Mouse (Mus musculus) retina, postnatal 1 day (tissue): ENCODE results near the gene Rpsa.
"Not testable (repeated sequence)": the region's sequence is repeated elsewhere in the genome, so short reads cannot be mapped to it uniquely, and the experiment has no call there.

ENCODE experiments used
- DNase-seq: peaks from one replicate; pipeline ENCODE4 v3.0.0-alpha.2; 2012

Gene Rpsa

GRCm38 (mm10) chr9:120127538-120128251 lies at the start of gene Rpsa:
Rpsa (plus strand) TSS chr9:120127689.
- peak; percentile 99 for DNase-seq

GRCm38 (mm10) chr9:120078241-120078640 lies 49.2 kb upstream of the Rpsa start:
- DNase-seq: no peak

GRCm38 (mm10) chr9:120079901-120080300 lies 47.6 kb upstream of the Rpsa start:
- no peak for DNase-seq

GRCm38 (mm10) chr9:120080546-120081108 lies 46.9 kb upstream of the Rpsa start:
- no peak for DNase-seq

GRCm38 (mm10) chr9:120081247-120081646 lies 46.2 kb upstream of the Rpsa start:
- DNase-seq: no peak

GRCm38 (mm10) chr9:120081967-120082366 lies 45.5 kb upstream of the Rpsa start:
- no peak for DNase-seq

- DNase-seq: no peak
Observed at GRCm38 (mm10) chr9:120082691-120083090, 44.8 kb upstream of the Rpsa start.

GRCm38 (mm10) chr9:120083158-120083894 lies 44.2 kb upstream of the Rpsa start:
- no peak for DNase-seq

- no peak for DNase-seq
Observed at GRCm38 (mm10) chr9:120084406-120084805, 43.1 kb upstream of the Rpsa start.

- DNase-seq: no peak
Observed at GRCm38 (mm10) chr9:120089125-120089524, 38.4 kb upstream of the Rpsa start.

GRCm38 (mm10) chr9:120091086-120091485 lies 36.4 kb upstream of the Rpsa start:
- DNase-seq: no peak

GRCm38 (mm10) chr9:120091696-120092238 lies 35.7 kb upstream of the Rpsa start, which contains the start of gene Ccr8:
Ccr8 (plus strand) TSS chr9:120092114.
- DNase-seq: no peak

- DNase-seq: no peak
Observed at GRCm38 (mm10) chr9:120093701-120094100, 33.8 kb upstream of the Rpsa start.

GRCm38 (mm10) chr9:120095886-120096285 lies 31.6 kb upstream of the Rpsa start:
- DNase-seq: no peak

- DNase-seq: peak; percentile 77
Observed at GRCm38 (mm10) chr9:120098682-120099081, 28.8 kb upstream of the Rpsa start.

GRCm38 (mm10) chr9:120099304-120099703 lies 28.2 kb upstream of the Rpsa start:
- no peak for DNase-seq

- DNase-seq: no peak
Observed at GRCm38 (mm10) chr9:120101165-120101564, 26.3 kb upstream of the Rpsa start.

GRCm38 (mm10) chr9:120108953-120109352 lies 18.5 kb upstream of the Rpsa start:
- DNase-seq: not testable (repeated sequence)

GRCm38 (mm10) chr9:120110211-120111018 lies 17.1 kb upstream of the Rpsa start, which contains the start of gene Slc25a38:
Slc25a38 (plus strand) TSS chr9:120110374.
- DNase-seq: peak; percentile 96

GRCm38 (mm10) chr9:120111156-120111945 lies 16.1 kb upstream of the Rpsa start:
- no peak for DNase-seq

- DNase-seq: no peak
Observed at GRCm38 (mm10) chr9:120112472-120112871, 15.0 kb upstream of the Rpsa start.

GRCm38 (mm10) chr9:120113456-120113855 lies 14.0 kb upstream of the Rpsa start:
- no peak for DNase-seq
